Mouse (Mus musculus) adrenal gland, adult 2 months (tissue): ENCODE results near the gene Zfp511. TPM values are rescaled to one million over a fixed set of nuclear protein-coding genes. Genes with fewer than 3 reads are reported as not detected.

Source experiments
- DNase-seq: peaks from one replicate; pipeline ENCODE4 v3.0.0; 2021
- long read RNA-seq: library from polyadenylated mRNA; stranded (forward); transcript quantifications from one replicate; pipeline ENCODE4 v2.0.0, GENCODE M21; 2021
- polyA plus RNA-seq: library from polyadenylated mRNA; depleted of rRNA; stranded (reverse); fragments of >200 nt; gene quantifications from 2 replicates; pipeline ENCODE4 v1.2.3, GENCODE M21; 2012; rRNA removed
- total RNA-seq, 2 experiments: library from RNA; stranded (reverse); gene quantifications; 2 replicates each; pipeline ENCODE4 v1.2.3; 2021

Zfp511 gene
- total RNA-seq (10 to 100 TPM; 22.2 to 23.7 TPM), polyA plus RNA-seq (49.2 and 63.9 TPM in 2 replicates)
- long read RNA-seq, transcript Zfp511-201 (6 exons, 1,076 nt): major isoform, 15 of 20 reads
- long read RNA-seq, partial matches to known transcripts: 0 of 20 reads
- long read RNA-seq, other reads (novel, unspliced or antisense): 3 of 20 reads

DNA sequence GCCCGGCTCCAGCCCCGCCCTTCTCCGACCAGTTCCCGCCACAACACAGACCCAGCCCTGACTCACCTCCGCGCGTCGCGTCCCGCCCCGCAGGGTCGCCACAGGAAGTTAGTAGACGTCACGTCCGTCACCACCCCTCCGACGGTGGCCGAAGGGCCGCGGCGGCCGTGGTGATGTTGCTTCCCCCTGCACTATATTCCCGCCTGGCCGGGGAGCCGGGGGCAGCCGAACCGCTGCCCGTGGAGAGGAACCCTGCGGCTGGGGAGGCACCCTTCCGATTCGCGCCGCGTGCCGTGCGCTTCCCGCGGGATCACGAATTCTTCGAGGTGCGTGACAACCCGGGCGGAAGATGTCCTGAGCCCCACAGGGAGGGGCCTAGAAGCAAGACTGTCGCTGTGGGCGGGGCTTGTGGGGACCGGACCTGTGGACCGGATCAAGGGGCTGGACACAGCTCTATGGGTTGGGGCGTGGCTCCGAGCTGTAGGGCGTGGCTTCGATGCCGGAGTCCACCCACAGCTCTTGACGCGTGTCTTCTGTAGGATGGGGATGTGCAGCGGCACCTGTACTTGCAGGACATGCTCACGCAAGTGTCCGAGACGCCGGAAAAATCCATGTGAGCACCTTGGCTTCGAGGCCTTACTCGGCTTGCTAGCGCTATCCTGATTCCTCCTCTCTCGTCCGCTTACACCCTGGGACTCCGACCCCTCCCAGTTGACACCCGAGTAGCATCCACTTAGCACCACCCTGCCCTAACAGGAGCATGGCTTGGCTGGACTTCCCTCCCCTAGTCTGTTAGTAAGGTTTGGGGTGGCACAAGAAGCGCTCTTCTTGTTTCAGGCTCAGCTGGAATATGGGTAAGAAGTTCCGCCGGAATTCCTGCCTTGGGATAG is at the start of gene Zfp511, which contains the start of gene Tubgcp2:
Gene Zfp511, plus strand, starts transcription at position 111 of the 890 bp plus-strand sequence.
Gene Tubgcp2, minus strand, starts transcription at position 389 of the 890 bp plus-strand sequence.
- peak; percentile 97 for DNase-seq

DNA sequence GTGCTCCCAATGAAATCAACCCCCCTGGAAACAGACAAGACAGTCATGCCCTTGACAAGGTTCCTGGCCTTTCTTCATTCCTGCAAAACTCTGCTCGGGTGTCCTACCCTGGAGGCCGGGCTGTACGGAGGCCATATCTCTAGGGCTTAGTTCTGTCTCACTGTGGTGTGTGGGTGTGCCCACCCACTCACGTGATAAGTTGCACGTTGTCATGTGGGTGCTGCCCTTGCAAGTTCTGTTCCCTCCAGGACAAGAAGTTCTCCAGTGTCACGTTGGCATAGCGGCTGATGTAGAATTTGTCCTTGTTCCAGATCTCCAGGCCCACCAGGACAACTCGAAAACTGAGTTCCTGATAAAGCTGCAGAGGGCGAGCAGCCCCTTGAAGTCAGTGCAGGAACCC is 47.9 kb upstream of the Zfp511 start:
- DNase-seq: no peak

DNA sequence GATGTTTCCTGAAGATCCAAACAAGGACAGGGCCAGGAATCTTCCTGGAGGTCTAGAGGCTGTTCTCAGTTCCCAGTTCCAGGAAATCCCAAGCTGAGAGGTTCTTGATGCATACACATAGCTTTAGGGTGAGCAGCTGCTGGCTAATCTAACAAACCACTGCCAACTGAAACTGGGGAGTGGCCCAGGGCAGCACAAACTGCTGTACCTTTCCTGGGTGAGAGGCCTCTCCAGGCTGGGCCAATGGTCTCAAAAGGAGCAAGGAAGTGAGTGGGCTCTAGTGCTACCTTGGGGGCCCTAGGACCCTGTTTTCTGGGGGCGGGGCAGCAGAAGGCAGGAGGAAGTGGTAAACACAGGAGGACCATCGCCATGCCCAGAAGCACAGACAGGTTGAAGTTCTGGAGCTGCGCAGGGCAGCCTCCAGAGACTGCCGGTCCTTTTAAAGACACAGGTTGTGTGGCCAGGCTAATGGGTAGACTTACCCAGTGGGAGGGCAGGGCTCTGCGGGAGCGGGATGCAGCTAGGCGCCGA is 45.3 kb upstream of the Zfp511 start:
- DNase-seq: no peak

DNA sequence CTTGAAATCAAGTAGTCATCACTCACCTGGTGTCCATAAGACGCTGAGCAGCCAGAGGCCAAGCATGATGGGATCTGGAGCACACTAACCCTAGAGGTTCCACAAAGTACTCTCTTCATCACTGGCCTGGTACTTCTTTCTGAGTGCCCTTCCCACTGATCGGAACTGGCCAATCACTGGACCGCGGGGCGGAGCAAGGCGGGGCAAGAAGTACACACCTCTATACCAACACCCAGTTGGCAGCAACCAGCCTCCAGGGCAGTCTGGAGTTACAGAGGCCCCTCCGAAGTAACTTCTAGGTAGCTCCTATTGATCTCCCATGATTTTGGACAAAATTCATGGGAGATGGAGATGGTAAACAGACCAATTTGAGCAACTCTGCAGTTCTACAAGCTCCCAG is 43.8 kb upstream of the Zfp511 start, which contains the start of gene Adam8:
Gene Adam8, minus strand, starts transcription at position 157 of the 400 bp plus-strand sequence.
- DNase-seq: peak; percentile 50

DNA sequence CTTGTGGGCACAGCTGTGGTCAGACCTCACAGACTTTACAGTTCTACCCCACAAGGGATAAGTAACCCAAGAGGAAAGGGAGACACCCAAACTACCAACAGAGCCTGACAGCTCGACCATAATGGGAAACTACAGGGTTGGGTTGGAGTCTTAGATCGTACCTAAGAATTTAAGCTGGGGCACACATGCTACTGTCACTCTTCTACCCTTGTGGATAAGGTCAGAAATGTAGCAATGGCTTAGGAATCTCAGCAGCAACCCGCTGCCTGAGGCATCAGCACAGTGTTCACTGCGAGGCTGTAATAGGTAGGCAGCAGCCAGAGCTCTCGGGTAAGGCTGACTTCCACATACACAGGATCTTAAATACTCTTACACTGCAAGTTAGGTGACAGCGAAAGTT is 42.7 kb upstream of the Zfp511 start:
- no peak for DNase-seq

DNA sequence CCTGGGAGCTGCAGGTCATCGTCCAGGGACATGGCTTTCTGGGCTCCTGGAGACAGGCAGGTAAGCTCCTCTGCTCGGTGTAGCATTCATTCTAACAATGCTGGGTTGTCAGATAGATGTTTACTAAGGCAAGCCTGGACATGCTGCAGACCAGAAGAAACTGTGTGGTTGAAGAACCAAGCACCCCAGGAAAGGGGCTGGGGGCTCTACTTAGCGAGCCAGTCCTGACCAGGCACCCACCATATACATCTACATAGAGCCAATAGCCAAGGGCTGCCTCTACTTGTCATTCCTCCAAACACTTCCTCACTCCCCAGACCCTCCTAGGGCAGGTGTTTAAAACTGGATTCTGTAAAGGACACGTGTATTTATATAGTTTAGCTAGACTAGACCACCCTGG is 42.0 kb upstream of the Zfp511 start:
- no peak for DNase-seq

DNA sequence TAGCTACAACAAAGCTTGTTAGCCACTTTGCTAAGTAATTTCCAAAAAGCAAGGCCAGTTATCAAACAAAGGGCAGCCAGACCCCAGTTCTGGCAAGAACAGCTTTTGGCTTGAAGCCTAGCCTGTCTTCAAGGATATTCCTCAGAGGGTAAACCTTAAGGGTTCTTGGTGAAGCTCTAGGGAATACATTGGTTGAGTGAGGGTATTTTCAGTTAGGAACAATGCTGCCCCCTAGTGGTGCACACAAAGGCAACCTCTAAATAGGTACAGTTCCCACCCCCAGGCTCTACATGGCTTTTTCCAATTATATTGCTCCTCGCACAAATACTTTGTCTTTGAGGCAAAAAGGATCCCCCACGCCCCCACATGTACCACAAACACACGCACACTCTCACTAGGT is 41.5 kb upstream of the Zfp511 start:
- DNase-seq: peak; percentile 63

DNA sequence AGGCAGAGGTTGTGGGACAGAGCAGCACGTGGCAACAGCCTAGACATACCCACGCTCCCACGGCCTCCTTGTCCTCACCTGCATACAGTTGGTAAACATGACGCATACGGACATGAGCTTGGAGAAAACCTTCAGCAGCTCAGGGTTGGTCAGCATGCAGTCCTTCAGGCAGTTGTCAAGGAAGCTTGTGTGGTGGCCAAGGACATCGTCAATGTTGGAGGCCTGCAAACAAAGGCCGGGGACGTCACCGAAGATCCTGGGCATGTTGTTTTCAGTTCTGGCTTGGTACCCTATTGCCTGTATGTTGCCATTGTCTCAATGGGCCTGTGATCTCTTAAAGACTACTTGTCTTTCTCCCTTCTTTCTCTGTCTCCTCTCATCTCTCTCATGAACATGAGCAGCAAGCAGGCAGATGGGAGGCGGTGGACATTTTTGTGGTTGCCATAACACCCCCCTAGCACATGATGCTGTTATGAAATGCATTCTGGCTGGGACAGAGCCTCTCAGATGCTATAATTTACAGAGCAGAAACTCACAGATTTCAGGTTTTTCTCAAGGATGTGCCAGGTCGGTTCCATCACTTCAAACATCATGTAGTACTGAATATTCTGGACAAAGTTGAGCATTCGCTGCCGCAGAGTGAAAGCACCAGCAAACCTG is 37.4 kb upstream of the Zfp511 start:
- DNase-seq: no peak

DNA sequence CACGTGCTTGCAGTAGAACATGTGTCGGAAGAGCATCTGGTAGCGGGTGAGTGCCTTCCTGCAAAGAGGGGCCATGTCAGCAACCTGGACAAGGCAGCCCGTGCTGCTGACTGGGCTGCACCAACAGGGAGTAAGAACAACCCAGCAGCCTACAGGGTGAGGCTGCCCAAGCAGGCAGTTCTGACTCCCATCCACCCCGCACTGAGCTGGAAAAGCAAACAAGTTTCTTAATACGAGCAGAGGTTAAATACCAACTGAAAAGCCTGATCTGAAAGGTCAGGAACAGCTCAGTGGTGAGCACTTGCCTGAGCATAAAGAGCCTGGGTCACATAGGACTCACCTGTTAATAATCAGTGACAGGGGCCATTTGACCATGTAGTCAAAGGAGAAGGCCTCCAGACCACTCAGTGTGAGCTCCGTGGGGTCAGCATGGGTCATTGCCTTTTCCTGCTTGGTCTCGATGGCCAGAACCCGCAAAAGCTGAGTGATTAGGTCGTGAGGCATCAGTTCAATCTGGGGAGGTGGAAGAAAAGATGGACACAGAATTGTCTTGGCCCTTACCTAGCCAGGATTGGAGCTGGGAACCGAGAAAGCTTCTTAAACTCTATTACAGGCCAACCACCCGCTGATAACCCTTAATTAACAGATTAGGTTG is 35.0 kb upstream of the Zfp511 start:
- DNase-seq: no peak

DNA sequence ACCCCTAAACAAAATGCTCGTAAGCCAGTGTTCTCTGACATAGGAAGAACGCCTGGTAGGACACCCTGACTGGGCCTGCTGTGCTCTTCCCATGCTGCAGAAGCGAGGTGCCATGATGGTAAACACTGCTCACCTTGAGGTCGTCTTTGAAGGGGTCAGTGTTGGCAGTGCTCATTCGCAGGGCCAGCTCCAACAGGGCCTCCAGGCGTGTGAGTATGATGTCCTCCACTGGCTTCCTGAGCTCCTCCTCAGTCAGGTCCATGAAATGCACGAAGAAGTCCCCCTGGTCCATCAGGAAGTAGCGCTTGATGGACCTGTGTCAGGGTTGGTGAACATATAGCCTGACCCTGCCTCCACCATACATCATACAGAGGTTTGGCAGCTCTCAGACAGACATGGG is 31.5 kb upstream of the Zfp511 start:
- no peak for DNase-seq

DNA sequence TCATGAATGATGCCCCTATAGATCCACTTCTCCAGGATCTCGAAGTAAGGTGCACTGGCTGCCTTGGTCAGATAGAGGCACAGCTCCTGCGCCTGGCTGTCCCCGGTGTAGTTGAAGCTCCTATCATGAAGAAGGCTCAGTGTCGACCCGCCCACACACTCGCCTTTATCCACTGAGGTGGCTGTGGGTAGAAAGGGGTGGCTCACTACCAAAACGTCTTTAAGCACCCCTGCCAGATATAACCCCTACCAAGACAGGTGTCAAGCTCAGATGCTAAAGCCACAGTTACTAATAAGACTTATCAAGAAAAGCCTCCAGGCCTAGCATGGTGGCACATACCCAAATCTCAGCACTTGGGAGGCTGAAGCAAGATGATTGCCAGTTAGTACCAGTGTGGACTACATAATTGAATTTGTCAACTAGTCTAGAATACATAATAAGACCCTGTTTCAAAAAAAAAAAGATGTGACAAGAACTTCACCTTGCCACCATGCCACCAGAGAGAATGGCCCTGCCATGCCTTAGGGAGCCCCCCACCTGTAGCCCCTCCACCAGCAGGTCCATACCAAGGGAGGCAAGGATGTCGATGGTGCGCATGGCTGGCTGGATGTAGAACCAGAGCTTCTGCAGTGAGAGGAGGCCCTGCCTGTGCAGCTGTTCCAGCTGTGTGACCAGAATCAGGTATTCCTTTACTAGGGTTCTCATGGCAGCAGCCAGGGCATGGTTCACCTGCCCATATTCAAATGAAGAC is 29.2 kb upstream of the Zfp511 start:
- no peak for DNase-seq

DNA sequence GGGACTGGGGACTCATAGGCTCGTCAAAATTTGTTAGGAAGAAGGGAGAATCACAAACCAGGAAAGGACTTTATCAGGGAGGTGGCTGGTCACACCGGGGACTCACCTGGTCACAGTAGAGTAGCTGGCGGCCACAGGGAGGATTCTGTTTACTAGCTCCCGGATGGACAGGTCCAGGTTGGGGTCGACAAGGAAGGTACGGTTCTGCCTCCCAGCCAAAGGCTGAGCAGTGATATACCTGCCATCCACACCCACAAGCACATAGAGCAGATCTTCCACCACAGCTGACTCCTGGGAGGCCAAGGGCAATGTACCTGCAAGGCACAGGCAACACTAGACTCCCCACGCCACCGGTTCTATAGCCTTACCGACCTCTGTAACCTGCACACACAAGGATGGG is 28.4 kb upstream of the Zfp511 start:
- DNase-seq: no peak

DNA sequence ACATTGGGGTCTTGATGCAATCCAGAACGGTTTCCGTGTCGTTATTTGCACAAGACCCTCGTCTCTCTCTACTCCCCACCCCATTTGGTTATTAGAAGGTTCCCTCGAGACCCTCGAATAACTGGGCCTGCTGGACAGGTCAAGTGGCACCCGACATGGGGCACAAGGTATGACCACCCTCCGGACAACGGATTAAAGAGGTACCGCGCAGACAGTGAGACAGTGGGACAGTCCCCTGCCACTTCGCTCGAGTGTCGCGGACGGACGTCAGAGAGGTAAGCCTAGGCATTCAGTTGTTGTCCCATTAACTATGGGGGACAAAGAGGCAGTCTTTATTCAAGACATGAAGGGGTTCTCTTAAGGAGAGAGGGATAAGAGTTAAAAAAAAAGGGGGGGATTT is 24.9 kb upstream of the Zfp511 start:
- no peak for DNase-seq

DNA sequence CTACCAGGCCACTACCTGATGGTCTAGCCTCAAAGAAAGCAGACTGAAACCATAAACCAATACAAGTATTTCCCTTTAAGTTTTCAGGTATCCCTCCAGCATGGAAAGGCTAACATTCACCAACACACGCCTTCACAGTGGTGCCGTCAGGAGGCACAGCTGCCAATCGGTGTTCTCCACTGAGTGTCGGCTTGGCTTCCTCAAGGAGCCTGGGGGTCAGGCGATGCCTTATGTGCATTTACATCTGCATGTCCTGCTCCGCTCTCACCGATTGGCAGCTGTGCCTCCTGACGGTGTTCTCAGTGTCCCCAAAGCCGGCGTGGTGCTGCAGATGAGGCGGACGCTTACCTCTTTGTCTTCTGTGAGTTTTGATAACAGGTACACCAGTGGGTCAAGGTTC is 4.4 kb upstream of the Zfp511 start:
- no peak for DNase-seq

DNA sequence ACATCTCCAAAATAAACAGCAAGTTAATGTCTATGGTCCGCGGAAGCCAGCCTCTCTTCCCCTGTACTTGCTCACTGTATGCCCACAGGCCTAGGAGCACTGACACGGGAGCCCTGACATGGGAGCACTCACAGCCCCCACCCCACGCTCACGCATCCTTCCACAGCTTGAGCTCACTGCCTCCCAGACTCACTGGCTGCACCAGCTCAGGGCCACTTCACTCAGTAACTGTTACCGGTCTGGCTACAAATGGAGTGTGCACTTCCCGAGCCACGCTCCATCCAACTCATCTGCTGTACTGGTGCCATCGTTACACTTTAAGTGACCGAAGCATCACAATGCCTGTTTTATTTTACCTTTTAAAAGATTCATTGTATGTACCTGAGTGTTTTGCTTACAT is 3.8 kb upstream of the Zfp511 start:
- DNase-seq: no peak

DNA sequence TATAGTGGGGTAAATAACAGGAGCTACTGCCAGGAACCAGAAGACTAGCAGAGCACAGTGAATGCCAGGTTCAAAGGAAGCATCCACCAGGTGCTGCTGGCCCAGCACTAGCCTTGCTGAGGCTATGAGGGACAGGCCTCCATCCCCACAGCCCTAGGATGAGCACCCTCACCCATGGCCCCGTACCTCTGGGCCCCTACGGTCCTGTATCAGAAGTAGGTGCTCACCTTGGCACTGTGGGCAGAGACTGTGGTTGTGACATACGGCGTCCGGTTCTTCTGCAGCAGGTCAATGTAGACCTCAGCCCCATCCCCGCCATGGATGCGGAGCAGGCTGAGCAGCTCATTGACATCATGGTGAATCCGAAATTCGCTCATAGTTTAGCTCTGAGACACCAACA is 2.8 kb upstream of the Zfp511 start:
- no peak for DNase-seq

DNA sequence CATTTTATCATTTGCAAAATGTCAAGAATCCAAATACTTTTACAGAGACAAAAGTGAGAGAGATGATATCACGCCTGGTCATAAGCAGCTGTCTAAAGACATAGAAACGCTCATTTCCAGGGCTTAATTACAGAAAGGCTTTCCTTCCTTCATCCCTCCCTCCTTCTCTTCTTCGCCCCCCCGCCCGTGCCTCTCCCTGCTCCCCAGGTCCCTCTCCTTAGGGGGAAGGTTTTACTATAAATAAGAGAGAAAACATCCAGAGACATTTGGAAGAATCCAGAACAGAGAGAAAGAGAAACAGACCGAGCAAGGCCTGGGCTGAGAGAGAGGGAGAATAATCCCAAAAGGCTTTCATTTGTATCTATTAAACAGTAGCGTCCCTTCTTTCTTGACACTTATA is 735 bp upstream of the Zfp511 start:
- no peak for DNase-seq

DNA sequence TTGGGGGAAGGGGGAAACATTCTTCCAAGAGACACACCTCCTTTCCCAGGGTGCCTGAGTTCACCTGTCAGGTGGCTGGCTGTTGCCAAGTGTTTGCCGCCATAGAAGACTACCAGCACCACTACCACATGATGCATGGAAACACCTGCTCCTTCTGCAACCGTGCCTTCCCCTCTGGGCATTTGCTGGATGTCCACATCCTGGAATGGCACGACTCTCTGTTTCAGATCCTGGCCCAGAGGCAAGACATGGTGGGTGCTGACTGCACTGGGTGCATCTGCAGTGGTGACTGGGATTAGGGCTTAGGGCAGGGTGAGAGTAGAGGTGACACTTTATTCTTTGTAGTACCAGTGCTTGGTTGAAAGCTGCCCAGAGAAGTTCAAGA is 972 bp downstream of the Zfp511 start:
- DNase-seq: no peak

DNA sequence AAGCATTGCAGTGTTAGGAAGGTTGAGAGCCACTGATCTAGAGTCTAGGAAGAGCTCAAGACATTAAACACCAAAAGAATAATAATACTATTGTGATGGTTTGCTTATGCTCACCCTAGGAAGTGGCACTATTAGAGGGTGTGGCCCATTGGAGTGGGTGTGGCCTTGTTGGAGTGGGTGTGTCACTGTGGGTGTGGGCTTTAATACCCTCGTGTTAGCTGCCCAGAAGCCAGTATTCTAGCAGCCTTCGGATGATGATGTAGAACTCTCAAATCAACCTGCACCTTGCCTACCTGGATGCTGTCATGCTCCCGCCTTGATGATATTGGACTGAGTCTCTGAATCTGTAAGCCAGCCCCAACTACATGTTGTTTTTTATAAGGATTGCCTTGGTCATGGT is 6.5 kb downstream of the Zfp511 start:
- no peak for DNase-seq

DNA sequence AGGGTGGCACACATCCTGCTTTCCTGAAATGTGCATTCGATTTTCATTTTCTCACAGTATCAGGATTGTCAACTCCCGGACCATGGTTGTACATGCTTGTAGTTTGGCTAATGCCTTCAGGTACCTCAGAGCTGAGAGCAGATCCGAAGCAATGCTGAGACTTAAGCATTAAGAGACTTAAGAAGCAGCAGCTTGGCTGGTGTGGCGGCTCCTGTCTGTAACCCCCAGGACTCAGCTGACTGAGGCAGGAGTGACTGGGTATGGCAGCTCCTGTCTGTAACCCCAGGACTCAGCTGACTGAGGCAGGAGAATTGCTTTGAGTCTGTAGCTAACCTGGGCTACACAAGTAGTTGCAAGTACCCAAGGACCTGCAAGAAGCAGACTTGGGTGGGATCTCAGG is 9.4 kb downstream of the Zfp511 start:
- no peak for DNase-seq

DNA sequence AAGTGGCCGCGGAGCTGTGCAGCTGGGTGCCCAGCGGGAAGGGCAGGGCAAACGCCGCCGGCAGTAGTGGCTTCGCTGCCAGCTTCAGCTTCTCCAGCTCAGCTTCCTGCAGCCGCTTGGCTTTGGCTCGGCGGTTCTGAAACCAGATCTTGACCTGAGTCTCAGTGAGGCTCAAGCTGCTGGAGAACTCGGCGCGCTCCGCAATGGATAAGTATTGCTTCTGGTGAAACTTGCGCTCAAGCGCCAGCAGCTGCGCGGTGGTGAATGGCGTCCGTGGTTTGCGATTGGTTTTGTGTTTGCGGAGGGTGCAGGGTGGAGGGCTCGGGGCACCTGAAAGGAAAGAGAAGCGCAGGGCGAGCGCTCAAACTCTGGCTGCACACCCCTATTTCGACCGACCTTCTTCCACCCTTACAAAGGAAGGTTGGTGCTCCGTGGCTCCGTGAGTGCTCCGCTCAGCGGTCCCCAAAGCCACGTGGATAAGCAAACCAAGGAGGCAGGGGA is 11.7 kb downstream of the Zfp511 start:
- DNase-seq: peak; percentile 24
